Comparison of ENCODE assay signal across 9 mouse cellular contexts in genomic region chr11:113681979-113682378, GRCm38 (mm10). TPM values are rescaled to one million over a fixed set of nuclear protein-coding genes. Genes with fewer than 3 reads are reported as not detected.
DNase-seq lines count a peak whose midpoint lies in the region; ATAC-seq and TF ChIP-seq lines count a peak whose summit lies in the region.
"Had no signal": no experiment of that assay in that cellular context is flagged by ENCODE, and none has a peak within 500 bp of the region (broad histone marks: within the 10 kb centered on the region; RNA-seq: fewer than 3 reads in every experiment).

No protein-coding gene starts in this region.

- no peak for TF ChIP-seq POLR2A in heart, adult 2 months (IDR thresholded peaks at IDR 0.05; ENCODE audit: insufficient read depth, low read depth, low read length)

- H3K4me2 ChIP-seq in heart, embryonic 13.5 days, result peak overlapping the region; percentile 82
- peak overlapping the region; percentile 98 for H3K4me2 ChIP-seq in forebrain, embryonic 15.5 days (replicated peaks)
- H3K4me2 ChIP-seq in liver, postnatal 0 days (ENCODE audit: low read depth, low read length), result peak overlapping the region; percentile 95

- H3K79me2 ChIP-seq in heart, adult 2 months (replicated peaks; ENCODE audit: control insufficient read depth, insufficient read depth, low read length), result peaks cover 9% of the 10 kb centered on the region

- no peak for DNase-seq in heart, adult 2 months
- DNase-seq in 416B (ENCODE audit: low read depth), result peak; percentile 35
- DNase-seq in liver, postnatal 0 days, result no peak
- DNase-seq in cerebellum, postnatal 10 days, result no peak
- DNase-seq in gastrocnemius, adult 8-10 months (ENCODE audit: low spot score in 2 of 2), result no peak
- DNase-seq: layer of hippocampus, postnatal 36 days had no signal

- intact Hi-C loops in heart, adult 2 months (cut with DNase I), result loop anchor here (10.0 kb wide), 1 partner anchor 983 kb away; the partner anchor contains the start of gene Rpl38

- TF ChIP-seq CTCF in heart, adult 2 months (IDR thresholded peaks at IDR 0.05), result no peak
- TF ChIP-seq CTCF in liver, postnatal 0 days (IDR thresholded peaks at IDR 0.05; ENCODE audit: low read depth), result 0 out of 2 replicates have a peak, but pooled peaks have one; percentile 17

- no peaks in the 10 kb centered on the region for H3K9me3 ChIP-seq in heart, embryonic 13.5 days
- H3K9me3 ChIP-seq in forebrain, embryonic 15.5 days, result no peaks in the 10 kb centered on the region
- no peaks in the 10 kb centered on the region for H3K9me3 ChIP-seq in liver, postnatal 0 days (ENCODE audit: low read length)

- no peak for TF ChIP-seq EP300 in heart, adult 2 months (IDR thresholded peaks at IDR 0.05; ENCODE audit: insufficient read depth, low read depth, low read length)
- no peak for TF ChIP-seq EP300 in liver, postnatal 0 days (IDR thresholded peaks at IDR 0.05; ENCODE audit: low read depth)

- H3K27ac ChIP-seq in heart, embryonic 13.5 days (replicated peaks), result peak overlapping the region; percentile 99
- no peak overlapping the region; the same call in 1 of the 2 replicates for H3K27ac ChIP-seq in heart, adult 2 months
- no peak overlapping the region for H3K27ac ChIP-seq in forebrain, embryonic 15.5 days (replicated peaks)
- H3K27ac ChIP-seq in liver, postnatal 0 days (ENCODE audit: low read depth), result peak overlapping the region; percentile 87

- peaks cover 2% of the 10 kb centered on the region for H3K36me3 ChIP-seq in heart, embryonic 13.5 days
- H3K36me3 ChIP-seq in heart, adult 2 months (ENCODE audit: control insufficient read depth, insufficient read depth, low read length), result no peaks in the 10 kb centered on the region
- H3K36me3 ChIP-seq in forebrain, embryonic 15.5 days, result peaks cover 2% of the 10 kb centered on the region
- H3K36me3 ChIP-seq in liver, postnatal 0 days (replicated peaks; ENCODE audit: insufficient read depth, low read length), result peaks cover 9% of the 10 kb centered on the region

- peak overlapping the region; percentile 57 for H3K9ac ChIP-seq in heart, embryonic 13.5 days
- H3K9ac ChIP-seq in heart, adult 2 months (ENCODE audit: low read depth, low read length), result no peak overlapping the region
- H3K9ac ChIP-seq in forebrain, embryonic 15.5 days (replicated peaks), result 0 out of 2 replicates have a peak overlapping the region, but pooled peaks have one; percentile 32
- peak overlapping the region; percentile 97 for H3K9ac ChIP-seq in liver, postnatal 0 days (replicated peaks)

- ATAC-seq in heart, embryonic 13.5 days (ENCODE audit: extremely low read depth, insufficient number of reproducible peaks, low FRiP score, low TSS enrichment), result no peak
- no peak for ATAC-seq in forebrain, embryonic 15.5 days (replicated peaks)
- ATAC-seq in liver, postnatal 0 days, result no peak
- ATAC-seq in frontal cortex, adult (ENCODE audit: low TSS enrichment), result no peak

- H3K27me3 ChIP-seq in heart, embryonic 13.5 days (replicated peaks), result no peaks in the 10 kb centered on the region
- H3K27me3 ChIP-seq in heart, adult 2 months (ENCODE audit: control insufficient read depth, insufficient read depth, low read length), result no peaks in the 10 kb centered on the region
- no peaks in the 10 kb centered on the region for H3K27me3 ChIP-seq in forebrain, embryonic 15.5 days
- no peaks in the 10 kb centered on the region for H3K27me3 ChIP-seq in liver, postnatal 0 days (ENCODE audit: insufficient read depth, low read length)

- peaks cover 60% of the 10 kb centered on the region for H3K4me1 ChIP-seq in heart, embryonic 13.5 days
- peaks cover 8% of the 10 kb centered on the region; the same call in 1 of the 2 replicates for H3K4me1 ChIP-seq in heart, adult 2 months (ENCODE audit: control insufficient read depth, insufficient read depth, low read length)
- H3K4me1 ChIP-seq in forebrain, embryonic 15.5 days, result peaks cover 53% of the 10 kb centered on the region
- H3K4me1 ChIP-seq in liver, postnatal 0 days (ENCODE audit: insufficient read depth), result peaks cover 34% of the 10 kb centered on the region

- H3K4me3 ChIP-seq in heart, embryonic 13.5 days, result peak overlapping the region; percentile 95
- H3K4me3 ChIP-seq in heart, adult 2 months, result no peak overlapping the region
- H3K4me3 ChIP-seq in forebrain, embryonic 15.5 days, result peak overlapping the region; percentile 87
- H3K4me3 ChIP-seq in liver, postnatal 0 days (ENCODE audit: low read depth, low read length), result peak overlapping the region; percentile 97

RNA-seq across cellular contexts. Expression of gene Fam104a, which starts 2.0 kb away (rescaled TPM):
- polyA plus RNA-seq in heart, embryonic 13.5 days (2015; fragmentation: Nextera tagmentation; extraction: Ambion mirVana), result 43.9 and 46.5 TPM in 2 replicates
- total RNA-seq in heart, adult 2 months (2021), result 10 to 100 TPM; 15.3 to 16.4 TPM
- 10.7 and 12.4 TPM in 2 replicates for polyA plus RNA-seq in heart, adult 2 months (2012; rRNA removed)
- polyA plus RNA-seq in forebrain, embryonic 15.5 days (2015; fragmentation: Nextera tagmentation; extraction: Ambion mirVana), result 47.1 and 47.2 TPM in 2 replicates
- 24.1 and 26.5 TPM in 2 replicates for polyA plus RNA-seq in liver, postnatal 0 days (2015; fragmentation: Nextera tagmentation; extraction: Ambion mirVana)
- 10 to 100 TPM; 30.8 to 41.7 (median 36.1) TPM for total RNA-seq in gastrocnemius, adult 8-10 months (2022)

RNA-seq across cellular contexts. Expression of gene D11Wsu47e, which starts 2.2 kb away (rescaled TPM):
- polyA plus RNA-seq in heart, embryonic 13.5 days (2015; fragmentation: Nextera tagmentation; extraction: Ambion mirVana), result 15.1 and 16.0 TPM in 2 replicates
- 1 to 10 TPM; 5.8 to 6.4 TPM for total RNA-seq in heart, adult 2 months (2021)
- polyA plus RNA-seq in heart, adult 2 months (2012; rRNA removed), result 4.7 and 7.8 TPM in 2 replicates
- polyA plus RNA-seq in forebrain, embryonic 15.5 days (2015; fragmentation: Nextera tagmentation; extraction: Ambion mirVana), result 25.2 and 27.6 TPM in 2 replicates
- polyA plus RNA-seq in liver, postnatal 0 days (2015; fragmentation: Nextera tagmentation; extraction: Ambion mirVana), result 4.3 and 4.6 TPM in 2 replicates
- total RNA-seq in gastrocnemius, adult 8-10 months (2022), result 1 to 10 TPM; 3.3 to 5.0 (median 4.4) TPM

RNA-seq across cellular contexts. Expression of gene Cpsf4l, which starts 27.8 kb away (rescaled TPM):
- polyA plus RNA-seq in heart, embryonic 13.5 days (2015; fragmentation: Nextera tagmentation; extraction: Ambion mirVana), result 0.24 TPM in 1 of 2 replicates, not detected in the other
- not detected for total RNA-seq in heart, adult 2 months (2021)
- 0.18 TPM in 1 of 2 replicates, not detected in the other for polyA plus RNA-seq in heart, adult 2 months (2012; rRNA removed)
- polyA plus RNA-seq in forebrain, embryonic 15.5 days (2015; fragmentation: Nextera tagmentation; extraction: Ambion mirVana), result 0.18 and 0.38 TPM in 2 replicates
- 0.38 and 0.46 TPM in 2 replicates for polyA plus RNA-seq in liver, postnatal 0 days (2015; fragmentation: Nextera tagmentation; extraction: Ambion mirVana)
- total RNA-seq in gastrocnemius, adult 8-10 months (2022), result not detected
- total RNA-seq: layer of hippocampus, postnatal 36 days had no signal

RNA-seq across cellular contexts. Expression of gene Slc39a11, which starts 32.1 kb away (rescaled TPM):
- polyA plus RNA-seq in heart, embryonic 13.5 days (2015; fragmentation: Nextera tagmentation; extraction: Ambion mirVana), result 15.2 and 16.8 TPM in 2 replicates
- 1 to 10 TPM; 2.6 to 2.7 TPM for total RNA-seq in heart, adult 2 months (2021)
- 3.7 and 5.6 TPM in 2 replicates for polyA plus RNA-seq in heart, adult 2 months (2012; rRNA removed)
- polyA plus RNA-seq in forebrain, embryonic 15.5 days (2015; fragmentation: Nextera tagmentation; extraction: Ambion mirVana), result 39.6 and 42.2 TPM in 2 replicates
- 10.2 and 10.9 TPM in 2 replicates for polyA plus RNA-seq in liver, postnatal 0 days (2015; fragmentation: Nextera tagmentation; extraction: Ambion mirVana)
- 1 to 10 TPM; 2.1 to 2.6 (median 2.2) TPM for total RNA-seq in gastrocnemius, adult 8-10 months (2022)

RNA-seq across cellular contexts. Expression of gene Cog1, which starts 33.0 kb away (rescaled TPM):
- 15.5 and 16.6 TPM in 2 replicates for polyA plus RNA-seq in heart, embryonic 13.5 days (2015; fragmentation: Nextera tagmentation; extraction: Ambion mirVana)
- 10 to 100 TPM; 16.9 to 18.6 TPM for total RNA-seq in heart, adult 2 months (2021)
- 25.2 and 32.7 TPM in 2 replicates for polyA plus RNA-seq in heart, adult 2 months (2012; rRNA removed)
- 36.9 and 37.6 TPM in 2 replicates for polyA plus RNA-seq in forebrain, embryonic 15.5 days (2015; fragmentation: Nextera tagmentation; extraction: Ambion mirVana)
- polyA plus RNA-seq in liver, postnatal 0 days (2015; fragmentation: Nextera tagmentation; extraction: Ambion mirVana), result 6.5 and 7.1 TPM in 2 replicates
- 10 to 100 TPM; 18.4 to 24.6 (median 20.6) TPM for total RNA-seq in gastrocnemius, adult 8-10 months (2022)

Comparison
In these comparisons a context has a peak if more than half of its experiments do, and no peak if none do; other contexts are left out.
1. H3K27ac ChIP-seq: peak in heart, embryonic 13.5 days (single experiment) and liver, postnatal 0 days (single experiment); none in heart, adult 2 months (single experiment) and forebrain, embryonic 15.5 days (single experiment).
2. Peak in every context shown above with its lines, with median percentiles within 50 percentile points of each other: H3K4me2 ChIP-seq.